Mouse (Mus musculus): ENCODE results near the gene Dnajc3. TPM values are rescaled to one million over a fixed set of nuclear protein-coding genes. Genes with fewer than 3 reads are reported as not detected.

Gene Dnajc3
- polyA plus RNA-seq, 1 experiment from 2014 or later, result 31.6 TPM

DNA sequence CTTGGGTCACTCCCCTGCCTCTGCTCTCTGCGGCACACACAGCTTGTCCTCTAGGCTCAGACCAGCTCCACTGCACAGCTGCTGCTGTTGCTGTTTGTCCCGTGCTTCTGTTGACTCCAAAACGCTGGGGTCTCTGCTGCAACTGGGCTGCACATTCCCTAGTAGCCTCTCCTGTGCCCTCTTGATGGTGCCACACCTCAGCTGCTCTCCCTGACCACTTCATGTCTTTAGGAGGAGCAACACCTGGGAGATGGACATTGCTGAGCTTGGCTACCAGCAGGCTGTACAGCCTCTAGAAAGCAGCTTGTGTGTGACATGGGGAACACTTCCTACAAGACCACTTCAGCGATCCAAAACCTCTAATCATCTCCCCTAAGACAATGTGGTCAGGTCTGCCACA is 46.4 kb downstream of the Dnajc3 start:
- DNase-seq (ENCODE audit: low spot score, missing footprints) (peak; percentile 62), ATAC-seq (ENCODE audit: low FRiP score) (no peak)
- Histone ChIP-seq H3K27ac (ENCODE audit: low read depth, low read length) (no peak overlapping the region), H3K36me3 (ENCODE audit: control insufficient read depth, insufficient read depth, low read length) (no peaks in the 10 kb centered on the region; the same call in 1 of the 2 replicates), H3K27me3 (ENCODE audit: control insufficient read depth, insufficient read depth, low read length) (no peaks in the 10 kb centered on the region), H3K4me2 (no peak overlapping the region), H3K4me1 (ENCODE audit: control insufficient read depth, insufficient read depth, low read length) (no peaks in the 10 kb centered on the region), H3K9me3 (ENCODE audit: control insufficient read depth, low read length) (no peaks in the 10 kb centered on the region), H3K4me3 (ENCODE audit: low read depth, low read length) (no peak overlapping the region), H3K9ac (ENCODE audit: low read length) (no peak overlapping the region)
- WGBS, result 85% methylated on average over 4 of the region's 4 CpGs

GRCm38 (mm10) chr14:118986653-118987522 is 49.1 kb downstream of the Dnajc3 start:
- Histone ChIP-seq H3K4me3 (ENCODE audit: low read depth, low read length) (no peak overlapping the region), H3K36me3 (ENCODE audit: control insufficient read depth, insufficient read depth, low read length) (no peaks in the 10 kb centered on the region), H3K27ac (ENCODE audit: low read depth, low read length) (no peak overlapping the region), H3K9me3 (ENCODE audit: control insufficient read depth, low read length) (no peaks in the 10 kb centered on the region), H3K4me1 (ENCODE audit: control insufficient read depth, insufficient read depth, low read length) (no peaks in the 10 kb centered on the region), H3K4me2 (no peak overlapping the region), H3K27me3 (ENCODE audit: control insufficient read depth, insufficient read depth, low read length) (no peaks in the 10 kb centered on the region), H3K9ac (ENCODE audit: low read length) (no peak overlapping the region)
- ATAC-seq (ENCODE audit: low FRiP score) (peak; percentile 64; the same call in 1 of the 2 replicates), DNase-seq (ENCODE audit: low spot score, missing footprints) (peak; percentile 98)
- 38% methylated on average over 16 of the region's 16 CpGs for WGBS

- Histone ChIP-seq H3K27me3 (ENCODE audit: control insufficient read depth, insufficient read depth, low read length) (no peaks in the 10 kb centered on the region), H3K9ac (ENCODE audit: low read length) (no peak overlapping the region), H3K36me3 (ENCODE audit: control insufficient read depth, insufficient read depth, low read length) (no peaks in the 10 kb centered on the region), H3K4me3 (ENCODE audit: low read depth, low read length) (no peak overlapping the region), H3K4me2 (no peak overlapping the region), H3K27ac (ENCODE audit: low read depth, low read length) (no peak overlapping the region), H3K4me1 (ENCODE audit: control insufficient read depth, insufficient read depth, low read length) (no peaks in the 10 kb centered on the region), H3K9me3 (ENCODE audit: control insufficient read depth, low read length) (no peaks in the 10 kb centered on the region)
- ATAC-seq (ENCODE audit: low FRiP score) (peak; percentile 86; the same call in 1 of the 2 replicates), DNase-seq (ENCODE audit: low spot score, missing footprints) (no peak)
- 47% methylated on average over 13 of the region's 13 CpGs for WGBS
Measured at GRCm38 (mm10) chr14:118987523-118988496, 50.0 kb downstream of the Dnajc3 start.

GRCm38 (mm10) chr14:118995226-118995925 is 57.6 kb downstream of the Dnajc3 start:
- WGBS, result 92% methylated on average over 9 of the region's 9 CpGs
- H3K36me3 ChIP-seq (ENCODE audit: control insufficient read depth, insufficient read depth, low read length), result peaks cover 7% of the 10 kb centered on the region
- no peaks in the 10 kb centered on the region for H3K4me1 ChIP-seq (ENCODE audit: control insufficient read depth, insufficient read depth, low read length)
- no peaks in the 10 kb centered on the region for H3K27me3 ChIP-seq (ENCODE audit: control insufficient read depth, insufficient read depth, low read length)
- DNase-seq (ENCODE audit: low spot score, missing footprints) (peak; percentile 54), ATAC-seq (ENCODE audit: low FRiP score) (no peak)
- no peak overlapping the region for H3K4me3 ChIP-seq (ENCODE audit: low read depth, low read length)
- no peak overlapping the region for H3K9ac ChIP-seq (ENCODE audit: low read length)
- no peaks in the 10 kb centered on the region for H3K9me3 ChIP-seq (ENCODE audit: control insufficient read depth, low read length)
- H3K4me2 ChIP-seq, result no peak overlapping the region
- H3K27ac ChIP-seq (ENCODE audit: low read depth, low read length), result no peak overlapping the region

- H3K4me2 ChIP-seq, result no peak overlapping the region
- ATAC-seq (ENCODE audit: low FRiP score) (no peak), DNase-seq (ENCODE audit: low spot score, missing footprints) (peak; percentile 82)
- H3K27ac ChIP-seq (ENCODE audit: low read depth, low read length), result no peak overlapping the region
- H3K9me3 ChIP-seq (ENCODE audit: control insufficient read depth, low read length), result no peaks in the 10 kb centered on the region
- H3K4me1 ChIP-seq (ENCODE audit: control insufficient read depth, insufficient read depth, low read length), result peaks cover 3% of the 10 kb centered on the region; the same call in 1 of the 2 replicates
- H3K9ac ChIP-seq (ENCODE audit: low read length), result no peak overlapping the region
- H3K36me3 ChIP-seq (ENCODE audit: control insufficient read depth, insufficient read depth, low read length), result no peaks in the 10 kb centered on the region
- H3K4me3 ChIP-seq (ENCODE audit: low read depth, low read length), result no peak overlapping the region
- H3K27me3 ChIP-seq (ENCODE audit: control insufficient read depth, insufficient read depth, low read length), result no peaks in the 10 kb centered on the region
Measured at GRCm38 (mm10) chr14:119003320-119003719, 65.5 kb downstream of the Dnajc3 start.

GRCm38 (mm10) chr14:119005834-119006233 is 68.1 kb downstream of the Dnajc3 start:
- Histone ChIP-seq H3K4me2 (no peak overlapping the region), H3K9ac (ENCODE audit: low read length) (no peak overlapping the region), H3K27ac (ENCODE audit: low read depth, low read length) (no peak overlapping the region), H3K36me3 (ENCODE audit: control insufficient read depth, insufficient read depth, low read length) (no peaks in the 10 kb centered on the region), H3K9me3 (ENCODE audit: control insufficient read depth, low read length) (no peaks in the 10 kb centered on the region), H3K4me1 (ENCODE audit: control insufficient read depth, insufficient read depth, low read length) (peaks cover 3% of the 10 kb centered on the region; the same call in 1 of the 2 replicates), H3K4me3 (ENCODE audit: low read depth, low read length) (no peak overlapping the region), H3K27me3 (ENCODE audit: control insufficient read depth, insufficient read depth, low read length) (no peaks in the 10 kb centered on the region)
- 18% methylated on average over 5 of the region's 5 CpGs for WGBS
- DNase-seq (ENCODE audit: low spot score, missing footprints), result peak; percentile 84
- no peak for ATAC-seq (ENCODE audit: low FRiP score)

DNA sequence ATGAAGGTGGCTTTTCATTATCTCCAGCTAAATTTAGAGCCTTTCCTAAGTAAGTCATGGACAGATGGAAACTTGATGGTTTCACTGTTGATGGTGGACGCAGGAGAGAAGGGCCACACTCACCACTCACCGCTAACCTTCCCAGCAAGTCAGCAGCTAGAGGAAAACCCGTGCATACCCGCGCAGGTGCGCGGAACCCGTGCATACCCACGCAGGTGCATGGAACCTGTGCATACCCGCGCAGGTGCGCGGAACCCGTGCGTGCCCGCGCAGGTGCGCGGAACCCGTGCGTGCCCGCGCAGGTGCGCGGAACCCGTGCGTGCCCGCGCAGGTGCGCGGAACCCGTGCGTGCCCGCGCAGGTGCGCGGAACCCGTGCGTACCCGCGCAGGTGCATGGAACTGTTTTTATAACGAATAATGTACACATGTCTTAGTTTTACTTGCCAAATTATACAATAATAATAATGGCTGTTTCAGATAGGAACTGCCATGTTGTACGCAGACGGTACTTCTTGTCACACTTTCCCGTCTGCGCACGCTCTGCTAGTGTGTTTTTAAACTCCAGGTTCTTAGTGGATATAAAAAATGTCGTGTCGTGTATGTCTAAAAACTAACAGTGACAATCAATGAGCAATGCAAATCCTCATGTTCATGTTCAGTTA is 68.8 kb downstream of the Dnajc3 start:
- H3K36me3 ChIP-seq (ENCODE audit: control insufficient read depth, insufficient read depth, low read length), result no peaks in the 10 kb centered on the region
- ATAC-seq (ENCODE audit: low FRiP score) (no peak), DNase-seq (ENCODE audit: low spot score, missing footprints) (no peak)
- H3K4me2 ChIP-seq, result peak overlapping the region; percentile 95
- peak overlapping the region; percentile 44 for H3K4me3 ChIP-seq (ENCODE audit: low read depth, low read length)
- peak overlapping the region; percentile 65 for H3K9ac ChIP-seq (ENCODE audit: low read length)
- no peak overlapping the region for H3K27ac ChIP-seq (ENCODE audit: low read depth, low read length)
- peaks cover 3% of the 10 kb centered on the region; the same call in 1 of the 2 replicates for H3K4me1 ChIP-seq (ENCODE audit: control insufficient read depth, insufficient read depth, low read length)
- WGBS, result 2% methylated on average over 49 of the region's 49 CpGs
- H3K9me3 ChIP-seq (ENCODE audit: control insufficient read depth, low read length), result no peaks in the 10 kb centered on the region
- H3K27me3 ChIP-seq (ENCODE audit: control insufficient read depth, insufficient read depth, low read length), result no peaks in the 10 kb centered on the region
